Comparison of ENCODE assay signal across 30 mouse cellular contexts in the genomic region with DNA sequence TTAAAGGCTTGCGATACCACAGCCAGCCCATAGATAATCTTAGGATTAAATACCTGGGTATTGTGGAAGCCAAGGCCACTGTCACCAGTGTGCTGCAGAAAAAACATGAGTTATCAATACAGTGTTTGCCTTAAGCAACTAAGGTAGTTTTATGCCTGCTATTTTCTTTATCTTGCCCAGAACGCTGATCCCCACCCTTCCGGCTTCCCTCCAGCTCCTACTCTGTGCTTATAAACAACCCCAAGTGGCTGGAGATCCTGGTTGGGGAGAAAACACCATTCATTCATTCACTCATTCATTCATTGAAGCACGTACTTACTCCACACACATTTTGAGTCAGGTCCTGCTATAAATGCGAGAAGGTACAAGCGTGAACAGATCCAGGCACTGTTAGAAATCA. TPM values are rescaled to one million over a fixed set of nuclear protein-coding genes. Genes with fewer than 3 reads are reported as not detected.
"Had no signal": no experiment of that assay in that cellular context is flagged by ENCODE, and none has a peak within 500 bp of the region (broad histone marks: within the 10 kb centered on the region; RNA-seq: fewer than 3 reads in every experiment).

No protein-coding gene starts in this region.

- H3K4me2 ChIP-seq: embryonic facial prominence, embryonic 12.5 days; embryonic facial prominence, embryonic 13.5 days; embryonic facial prominence, embryonic 15.5 days; forebrain, embryonic 12.5 days; forebrain, embryonic 13.5 days; forebrain, embryonic 15.5 days had no signal

- H3K9me3 ChIP-seq: embryonic facial prominence, embryonic 10.5 days; embryonic facial prominence, embryonic 12.5 days; embryonic facial prominence, embryonic 13.5 days; embryonic facial prominence, embryonic 15.5 days; forebrain, embryonic 10.5 days; forebrain, embryonic 12.5 days; forebrain, embryonic 13.5 days; forebrain, embryonic 15.5 days had no signal

- H3K36me3 ChIP-seq: embryonic facial prominence, embryonic 10.5 days; embryonic facial prominence, embryonic 12.5 days; embryonic facial prominence, embryonic 13.5 days; embryonic facial prominence, embryonic 15.5 days; forebrain, embryonic 10.5 days; forebrain, embryonic 12.5 days; forebrain, embryonic 15.5 days had no signal

- H3K27ac ChIP-seq: embryonic facial prominence, embryonic 10.5 days; embryonic facial prominence, embryonic 12.5 days; embryonic facial prominence, embryonic 13.5 days; embryonic facial prominence, embryonic 15.5 days; forebrain, embryonic 10.5 days; forebrain, embryonic 12.5 days; forebrain, embryonic 13.5 days; forebrain, embryonic 15.5 days; gastrocnemius, adult 2 months; heart, adult 2 months had no signal

- ATAC-seq: forebrain, embryonic 13.5 days; forebrain, embryonic 14.5 days; forebrain, embryonic 15.5 days; forebrain, embryonic 16.5 days; forebrain, postnatal 0 days had no signal

- H3K4me3 ChIP-seq: embryonic facial prominence, embryonic 10.5 days; embryonic facial prominence, embryonic 12.5 days; embryonic facial prominence, embryonic 13.5 days; embryonic facial prominence, embryonic 15.5 days; erythroblast, embryonic 14.5 days; forebrain, embryonic 10.5 days; forebrain, embryonic 12.5 days; forebrain, embryonic 13.5 days; forebrain, embryonic 15.5 days; gastrocnemius, adult 2 months; heart, adult 2 months had no signal

- H3K9ac ChIP-seq: embryonic facial prominence, embryonic 12.5 days; embryonic facial prominence, embryonic 13.5 days; embryonic facial prominence, embryonic 15.5 days; forebrain, embryonic 12.5 days; forebrain, embryonic 13.5 days; forebrain, embryonic 15.5 days; forebrain, postnatal 0 days had no signal

- DNase-seq: cerebellum, adult 8-10 months; cerebellum, adult 9-10 months; cerebellum, adult 9-11 months; cerebellum, postnatal 10 days; cerebellum, postnatal 14 days; cerebellum, postnatal 25 days; cerebellum, postnatal 36 days; embryo, embryonic 11 days; forebrain, postnatal 0 days; gastrocnemius, adult 2 months; gastrocnemius, postnatal 10 days; gastrocnemius, postnatal 14 days; gastrocnemius, postnatal 25 days; gastrocnemius, postnatal 36 days; heart, adult 11 months; heart, adult 18-20 months; heart, adult 2 months had no signal

RNA-seq across cellular contexts. Expression of a gene that starts 4.6 kb away (rescaled TPM):
- total RNA-seq: common myeloid progenitor, adult 5-6 weeks; granulocyte monocyte progenitor cell, adult 5-6 weeks had no signal

RNA-seq across cellular contexts. Expression of a gene that starts 19.2 kb away (rescaled TPM):
- total RNA-seq: granulocyte monocyte progenitor cell, adult 5-6 weeks had no signal

RNA-seq across cellular contexts. Expression of a gene that starts 36.3 kb away (rescaled TPM):
- total RNA-seq: forebrain, postnatal 0 days; granulocyte monocyte progenitor cell, adult 5-6 weeks had no signal
- polyA plus RNA-seq: erythroblast, embryonic 14.5 days had no signal
